Mouse (Mus musculus) myocyte (in vitro differentiated cells): ENCODE results near the gene Npy.

Experiments
- MYOG ChIP-seq, 3 experiments: IDR thresholded peaks; one replicate each; pipeline ENCODE4 v1.6.1; 2011; ENCODE audit warnings: control low read depth in 2 of 3, low read depth in 2 of 3, mild to moderate bottlenecking in 2 of 3; ENCODE audit not compliant: insufficient read length in 2 of 3, control insufficient read depth in 1 of 3, insufficient read depth in 1 of 3
- POLR2A ChIP-seq: IDR thresholded peaks from one replicate; pipeline ENCODE4 v1.6.1; 2011; ENCODE audit warnings: low read depth, mild to moderate bottlenecking, control low read depth, moderate library complexity; ENCODE audit not compliant: insufficient read length
- TCF12 ChIP-seq: IDR thresholded peaks from one replicate; pipeline ENCODE4 v1.6.1; 2011; ENCODE audit warnings: mild to moderate bottlenecking, control low read depth; ENCODE audit not compliant: poor library complexity, insufficient read depth, severe bottlenecking

DNA sequence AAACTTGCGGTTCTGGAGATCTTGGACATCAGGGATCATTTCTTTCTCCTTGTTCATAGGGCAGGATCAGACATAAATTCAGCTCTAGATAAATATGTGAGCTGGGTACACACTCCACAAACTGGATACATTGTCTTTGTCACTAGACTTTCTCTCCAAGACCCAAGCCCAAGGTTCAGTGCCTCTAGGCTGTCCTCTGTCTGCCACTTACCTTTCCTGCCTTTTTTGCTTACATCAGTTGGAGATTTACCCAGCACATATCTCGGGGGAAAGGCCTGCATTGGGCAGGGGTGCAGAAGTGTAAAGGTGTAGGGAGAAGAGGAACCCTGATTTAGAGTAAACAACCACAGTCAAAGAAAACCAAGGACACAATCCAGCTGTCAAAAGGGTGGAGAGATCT lies 1.3 kb downstream of the Npy start:
- no peak for TF ChIP-seq TCF12
- no peak for TF ChIP-seq POLR2A
- TF ChIP-seq MYOG (IDR thresholded peaks at IDR 0.05; ENCODE audit: control insufficient read depth in 1 of 3, insufficient read depth in 1 of 3, insufficient read length in 2 of 3, low read depth in 2 of 3), result no peak
